ENCODE assay signal across 8 mouse cellular contexts in the genomic region with DNA sequence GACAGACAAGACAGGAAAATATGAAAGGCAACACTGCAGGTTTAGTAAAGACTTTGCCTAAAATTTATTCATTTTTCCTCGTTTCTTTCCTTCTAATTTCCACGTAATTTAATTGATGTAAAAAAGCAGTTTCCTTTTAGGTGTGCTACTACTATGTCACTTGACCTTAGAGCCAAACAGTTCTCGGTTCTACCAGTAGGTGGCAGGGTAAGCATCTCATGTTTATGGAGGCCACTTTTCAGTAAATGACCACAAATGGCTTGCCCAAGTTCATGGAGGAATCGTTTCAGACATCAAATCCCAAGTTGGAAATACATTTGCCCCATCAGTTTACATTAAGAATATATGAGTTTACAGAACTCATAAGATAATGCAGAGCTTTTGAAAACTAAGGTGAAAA.
DNase-seq lines count a peak whose midpoint lies in the region; ATAC-seq and TF ChIP-seq lines count a peak whose summit lies in the region.

No protein-coding gene starts in this region.

- peak; percentile 27 to 52 for DNase-seq in left cerebral cortex, adult 18-20 months (ENCODE audit: low spot score in 2 of 2)
- no peak for DNase-seq in left cerebral cortex, adult 8-10 months (ENCODE audit: low spot score in 2 of 2)
- DNase-seq in G1E (ENCODE audit: low spot score) = no peak
- peak; percentile 19 for DNase-seq in adrenal gland, adult 8-10 months
- DNase-seq in embryo, embryonic 11.5 days (ENCODE audit: low read depth, low spot score) = peak; percentile 49
- DNase-seq in kidney, postnatal 4 days = peak; percentile 54 to 57
- DNase-seq in retina, postnatal 1 day = peak; percentile 65
- no peak for DNase-seq in MN1 (ENCODE audit: low spot score)

- H3K9me3 ChIP-seq in G1E (replicated peaks) = peaks cover 4% of the 10 kb centered on the region

- H3K27me3 ChIP-seq in G1E (ENCODE audit: insufficient read depth, low read length) = 0 out of 2 replicates have a peak, but pooled peaks cover 2% of the 10 kb centered on the region

- no peaks in the 10 kb centered on the region for H3K36me3 ChIP-seq in G1E (replicated peaks)

- H3K4me3 ChIP-seq in G1E (ENCODE audit: low read depth, low read length) = no peak overlapping the region

- no peaks in the 10 kb centered on the region for H3K4me1 ChIP-seq in G1E (ENCODE audit: insufficient read depth, low read depth, low read length)

- TF ChIP-seq CTCF in G1E (IDR thresholded peaks at IDR 0.05; ENCODE audit: low read depth, low read length) = peak; percentile 70

- ATAC-seq in G1E (ENCODE audit: extremely low read depth, insufficient number of reproducible peaks, low FRiP score, poor library complexity, severe bottlenecking) = no peak

Comparison
In these comparisons a context has a peak if more than half of its experiments do, and no peak if none do; other contexts are left out.
1. DNase-seq: peak in left cerebral cortex, adult 18-20 months (2 of 2), adrenal gland, adult 8-10 months (single experiment), embryo, embryonic 11.5 days (single experiment), kidney, postnatal 4 days (2 of 2) and retina, postnatal 1 day (single experiment); none in left cerebral cortex, adult 8-10 months (0 of 2), G1E (single experiment) and MN1 (single experiment).